Mouse (Mus musculus) lung, embryonic 16.5 days (tissue): Measurements from ENCODE around the gene Gm49661. TPM values are rescaled to one million over a fixed set of nuclear protein-coding genes. Genes with fewer than 3 reads are reported as not detected.

Experiments used
- microRNA-seq: library from miRNA; unstranded; fragments of <30 nt; microRNA quantifications from one replicate; pipeline ENCODE4, GENCODE M21; 2016
- polyA plus RNA-seq: library from polyadenylated mRNA; unstranded; fragments of >200 nt; fragmentation: Nextera tagmentation; extraction: Ambion mirVana; gene quantifications from 2 replicates; pipeline ENCODE4 v1.2.1, GENCODE M21; 2015

Gene Gm49661
- polyA plus RNA-seq, 1 experiment from 2014 or later: not detected

Small RNA genes within 50 kb of the gene (microRNA-seq; reads per million reads assigned to microRNA genes)
- gene Gm24197: not detected

Other genes with a start within 250 kb of the Gm49661 start
- gene G430095P16Rik, start 246.4 kb downstream of the Gm49661 start, polyA plus RNA-seq: 3.1 and 3.7 TPM in 2 replicates
- gene Nfix, start 169.1 kb downstream of the Gm49661 start, polyA plus RNA-seq: 43.9 and 44.6 TPM in 2 replicates
- 6.3 and 6.5 TPM in 2 replicates for gene Dand5, start 146.6 kb downstream of the Gm49661 start, polyA plus RNA-seq
- 38.6 and 43.0 TPM in 2 replicates for gene Gadd45gip1, start 137.9 kb downstream of the Gm49661 start, polyA plus RNA-seq
- gene Rad23a, start 128.8 kb downstream of the Gm49661 start, polyA plus RNA-seq: 110 and 120 TPM in 2 replicates
- 980 and 996 TPM in 2 replicates for gene Calr, start 122.5 kb downstream of the Gm49661 start, polyA plus RNA-seq
- 90.1 and 93.3 TPM in 2 replicates for gene Farsa, start 112.4 kb downstream of the Gm49661 start, polyA plus RNA-seq
- gene Syce2, start 97.3 kb downstream of the Gm49661 start, polyA plus RNA-seq: 58.7 and 59.6 TPM in 2 replicates
- gene Gcdh, start 75.5 kb downstream of the Gm49661 start, polyA plus RNA-seq: 36.7 and 37.3 TPM in 2 replicates
- 1.5 and 4.9 TPM in 2 replicates for gene Klf1, start 67.5 kb downstream of the Gm49661 start, polyA plus RNA-seq
- 19.9 and 21.1 TPM in 2 replicates for gene Dnase2a, start 60.9 kb downstream of the Gm49661 start, polyA plus RNA-seq
- 0.64 and 0.72 TPM in 2 replicates for gene Mast1, start 32.1 kb downstream of the Gm49661 start, polyA plus RNA-seq
- gene Rtbdn, start 22.4 kb downstream of the Gm49661 start, polyA plus RNA-seq: 0.23 and 0.29 TPM in 2 replicates
- 644 and 691 TPM in 2 replicates for gene Prdx2, start 154 bp upstream of the Gm49661 start, polyA plus RNA-seq
- gene Rnaseh2a, start 334 bp upstream of the Gm49661 start, polyA plus RNA-seq: 114 and 119 TPM in 2 replicates
- 13.7 and 15.5 TPM in 2 replicates for gene Junb, start 9.3 kb upstream of the Gm49661 start, polyA plus RNA-seq
- gene Hook2, start 21.2 kb upstream of the Gm49661 start, polyA plus RNA-seq: 24.2 and 27.2 TPM in 2 replicates
- not detected in 2 replicates for gene Best2, start 45.1 kb upstream of the Gm49661 start, polyA plus RNA-seq
- 121 and 122 TPM in 2 replicates for gene Asna1, start 55.8 kb upstream of the Gm49661 start, polyA plus RNA-seq
- gene Trir, start 57.4 kb upstream of the Gm49661 start, polyA plus RNA-seq: 92.1 and 101 TPM in 2 replicates
- gene Tnpo2, start 67.5 kb upstream of the Gm49661 start, polyA plus RNA-seq: 27.7 and 29.5 TPM in 2 replicates
- 28.2 and 29.9 TPM in 2 replicates for gene Fbxw9, start 90.6 kb upstream of the Gm49661 start, polyA plus RNA-seq
- gene Gm5741, start 98.5 kb upstream of the Gm49661 start, polyA plus RNA-seq: not detected in 2 replicates
- gene Dhps, start 102.3 kb upstream of the Gm49661 start, polyA plus RNA-seq: 51.9 and 53.9 TPM in 2 replicates
- gene Wdr83os, start 111.3 kb upstream of the Gm49661 start, polyA plus RNA-seq: 134 and 137 TPM in 2 replicates
- 45.4 and 45.8 TPM in 2 replicates for gene Wdr83, start 111.9 kb upstream of the Gm49661 start, polyA plus RNA-seq
- gene Man2b1, start 113.8 kb upstream of the Gm49661 start, polyA plus RNA-seq: 44.6 and 48.7 TPM in 2 replicates
- 3.4 and 3.7 TPM in 2 replicates for gene Zfp791, start 153.7 kb upstream of the Gm49661 start, polyA plus RNA-seq
- gene Cks1brt, start 182.5 kb upstream of the Gm49661 start, polyA plus RNA-seq: not detected in 2 replicates